Comparison of ENCODE assay signal across 8 mouse cellular contexts in genomic region chr19:36183127-36183526, GRCm38 (mm10).
DNase-seq lines count a peak whose midpoint lies in the region; ATAC-seq and TF ChIP-seq lines count a peak whose summit lies in the region.

No protein-coding gene starts in this region.

- TF ChIP-seq CTCF in E14TG2a.4 (conservative IDR thresholded peaks at IDR 0.05; ENCODE audit: low read length): peak; percentile 82
- TF ChIP-seq CTCF in heart, postnatal 0 days (IDR thresholded peaks at IDR 0.05; ENCODE audit: low read depth): peak; percentile 97
- peak; percentile 78 for TF ChIP-seq CTCF in liver, embryonic 14.5 days (IDR thresholded peaks at IDR 0.05; ENCODE audit: low read depth)

- peaks cover 9% of the 10 kb centered on the region for H3K27me3 ChIP-seq in E14TG2a.4 (ENCODE audit: insufficient read depth, low read length)
- no peaks in the 10 kb centered on the region for H3K27me3 ChIP-seq in forebrain, embryonic 12.5 days
- no peaks in the 10 kb centered on the region for H3K27me3 ChIP-seq in heart, postnatal 0 days (ENCODE audit: control insufficient read depth, insufficient read depth, low read length)
- no peaks in the 10 kb centered on the region for H3K27me3 ChIP-seq in liver, embryonic 14.5 days (ENCODE audit: control insufficient read depth, insufficient read depth, low read length)
- no peaks in the 10 kb centered on the region for H3K27me3 ChIP-seq in neural tube, embryonic 14.5 days (ENCODE audit: control insufficient read depth, insufficient read depth, low read length)

- no peak overlapping the region for H3K9ac ChIP-seq in forebrain, embryonic 12.5 days
- no peak overlapping the region for H3K9ac ChIP-seq in heart, postnatal 0 days (replicated peaks; ENCODE audit: low read depth, low read length)
- H3K9ac ChIP-seq in liver, embryonic 14.5 days (replicated peaks): no peak overlapping the region
- H3K9ac ChIP-seq in neural tube, embryonic 14.5 days (replicated peaks; ENCODE audit: low read depth, low read length): no peak overlapping the region

- no peak overlapping the region for H3K27ac ChIP-seq in forebrain, embryonic 12.5 days
- H3K27ac ChIP-seq in heart, postnatal 0 days (ENCODE audit: low read depth): no peak overlapping the region
- H3K27ac ChIP-seq in liver, embryonic 14.5 days: no peak overlapping the region
- H3K27ac ChIP-seq in neural tube, embryonic 14.5 days (ENCODE audit: low read depth, low read length): no peak overlapping the region

- no peak overlapping the region for H3K4me3 ChIP-seq in E14TG2a.4 (replicated peaks; ENCODE audit: low read length)
- no peak overlapping the region for H3K4me3 ChIP-seq in forebrain, embryonic 12.5 days (replicated peaks)
- H3K4me3 ChIP-seq in heart, postnatal 0 days (ENCODE audit: low read depth, low read length): no peak overlapping the region
- no peak overlapping the region for H3K4me3 ChIP-seq in liver, embryonic 14.5 days (ENCODE audit: insufficient read depth in 1 of 2, low read depth in 2 of 2, low read length in 2 of 2)
- H3K4me3 ChIP-seq in neural tube, embryonic 14.5 days (ENCODE audit: low read depth, low read length): no peak overlapping the region

- 31% methylated on average over 2 of the region's 2 CpGs for WGBS in forebrain, embryonic 12.5 days
- 6% methylated on average over 2 of the region's 2 CpGs for WGBS in heart, postnatal 0 days
- WGBS in liver, embryonic 14.5 days (ENCODE audit: insufficient replicate concordance): 5% methylated on average over 2 of the region's 2 CpGs
- WGBS in neural tube, embryonic 14.5 days: 28% methylated on average over 2 of the region's 2 CpGs

- DNase-seq in adrenal gland, postnatal 10 days: peak; percentile 77
- peak; percentile 89 for DNase-seq in heart, postnatal 0 days (ENCODE audit: low spot score)
- DNase-seq in kidney, postnatal 25 days: peak; percentile 64 to 81
- peak; percentile 22 to 32 (median 30) for DNase-seq in liver, embryonic 14.5 days (ENCODE audit: low read depth in 3 of 3, low spot score in 3 of 3)
- peak; percentile 61 to 82 for DNase-seq in thymus, postnatal 10 days (ENCODE audit: low spot score in 2 of 2)

- H3K36me3 ChIP-seq in E14TG2a.4 (ENCODE audit: insufficient read depth, low read length): no peaks in the 10 kb centered on the region
- H3K36me3 ChIP-seq in forebrain, embryonic 12.5 days (replicated peaks): no peaks in the 10 kb centered on the region
- H3K36me3 ChIP-seq in heart, postnatal 0 days (replicated peaks; ENCODE audit: control insufficient read depth, insufficient read depth, low read length): no peaks in the 10 kb centered on the region
- H3K36me3 ChIP-seq in liver, embryonic 14.5 days (replicated peaks; ENCODE audit: control insufficient read depth, insufficient read depth, low read depth): no peaks in the 10 kb centered on the region
- H3K36me3 ChIP-seq in neural tube, embryonic 14.5 days (ENCODE audit: control insufficient read depth, insufficient read depth, low read length): no peaks in the 10 kb centered on the region

- H3K4me1 ChIP-seq in E14TG2a.4 (replicated peaks; ENCODE audit: low read depth, low read length): no peaks in the 10 kb centered on the region
- no peaks in the 10 kb centered on the region for H3K4me1 ChIP-seq in forebrain, embryonic 12.5 days
- H3K4me1 ChIP-seq in heart, postnatal 0 days (ENCODE audit: control insufficient read depth, insufficient read depth): peaks cover 10% of the 10 kb centered on the region; the same call in 1 of the 2 replicates
- no peaks in the 10 kb centered on the region for H3K4me1 ChIP-seq in liver, embryonic 14.5 days (replicated peaks; ENCODE audit: control insufficient read depth in 2 of 2, insufficient read depth in 2 of 2, low read length in 1 of 2)
- H3K4me1 ChIP-seq in neural tube, embryonic 14.5 days (ENCODE audit: control insufficient read depth, insufficient read depth, low read length): no peaks in the 10 kb centered on the region

- no peak for TF ChIP-seq EP300 in heart, postnatal 0 days (IDR thresholded peaks at IDR 0.05; ENCODE audit: low read depth)
- TF ChIP-seq EP300 in liver, embryonic 14.5 days (IDR thresholded peaks at IDR 0.05; ENCODE audit: low read depth): no peak

- ATAC-seq in forebrain, embryonic 12.5 days (ENCODE audit: low FRiP score): peak; percentile 65; the same call in 1 of the 2 replicates
- ATAC-seq in heart, postnatal 0 days (ENCODE audit: insufficient read depth, low read depth): peak; percentile 83
- ATAC-seq in liver, embryonic 14.5 days (ENCODE audit: insufficient read depth): no peak
- peak; percentile 65 for ATAC-seq in neural tube, embryonic 14.5 days (ENCODE audit: low read depth)

- H3K4me2 ChIP-seq in forebrain, embryonic 12.5 days: no peak overlapping the region
- no peak overlapping the region for H3K4me2 ChIP-seq in heart, postnatal 0 days (ENCODE audit: low read depth, low read length)
- H3K4me2 ChIP-seq in liver, embryonic 14.5 days (ENCODE audit: low read depth): no peak overlapping the region
- H3K4me2 ChIP-seq in neural tube, embryonic 14.5 days (ENCODE audit: low read depth, low read length): no peak overlapping the region

- H3K9me3 ChIP-seq in E14TG2a.4 (ENCODE audit: low read length): no peaks in the 10 kb centered on the region
- no peaks in the 10 kb centered on the region for H3K9me3 ChIP-seq in forebrain, embryonic 12.5 days
- H3K9me3 ChIP-seq in heart, postnatal 0 days (replicated peaks; ENCODE audit: control insufficient read depth, low read length): no peaks in the 10 kb centered on the region
- H3K9me3 ChIP-seq in liver, embryonic 14.5 days (ENCODE audit: control insufficient read depth, low read length): no peaks in the 10 kb centered on the region
- no peaks in the 10 kb centered on the region for H3K9me3 ChIP-seq in neural tube, embryonic 14.5 days (ENCODE audit: control insufficient read depth, low read length)

Comparison
In these comparisons a context has a peak if more than half of its experiments do, and no peak if none do; other contexts are left out.
1. DNase-seq: peak in every context shown above with its lines; median percentile 89 in heart, postnatal 0 days; 77 in adrenal gland, postnatal 10 days; 72 in kidney, postnatal 25 days; 72 in thymus, postnatal 10 days; 30 in liver, embryonic 14.5 days.